Mouse (Mus musculus): ENCODE measurements around the gene Amhr2.

DNA sequence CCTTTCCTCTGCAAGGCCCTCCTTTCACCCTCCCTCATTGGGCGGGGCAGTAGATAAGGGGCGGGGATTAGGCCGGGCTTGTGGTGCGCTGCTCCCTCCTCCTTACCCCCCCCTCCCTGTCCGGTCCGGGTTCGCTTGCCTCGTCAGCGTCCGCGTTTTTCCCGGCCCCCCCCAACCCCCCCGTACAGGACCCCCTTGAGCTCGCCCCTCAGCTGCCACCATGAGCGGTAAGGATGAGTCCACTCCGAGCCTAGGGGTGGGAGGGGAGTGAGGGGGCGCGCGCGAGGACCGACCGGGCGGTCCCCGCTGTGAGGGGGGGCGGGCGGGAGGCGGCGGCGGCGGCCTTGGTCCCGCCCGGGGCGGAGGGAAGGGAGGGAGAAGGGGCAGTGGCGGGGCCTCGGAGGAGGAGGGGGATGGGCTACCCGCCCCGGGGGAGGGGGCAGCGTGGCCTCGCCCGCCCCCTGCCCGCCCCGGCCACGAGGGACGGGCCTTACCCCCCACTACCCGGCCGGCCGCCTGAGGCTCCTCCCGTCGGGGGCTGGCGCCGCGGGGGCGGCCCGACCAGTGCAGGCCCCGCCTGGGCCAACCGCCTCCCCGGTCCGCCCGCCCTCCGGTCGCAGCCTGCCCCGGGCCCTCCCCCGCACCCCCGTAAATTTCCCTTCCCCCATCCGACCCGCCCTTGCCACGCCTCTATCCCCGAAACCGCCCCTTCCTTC is 38.8 kb upstream of the Amhr2 start:
- no peak for TF ChIP-seq POLR2A (IDR thresholded peaks at IDR 0.05; ENCODE audit: insufficient read depth, low read depth, low read length)
- TF ChIP-seq CTCF (IDR thresholded peaks at IDR 0.05; ENCODE audit: insufficient read depth, low read depth, low read length): no peak

Data from olfactory bulb, adult 2 months (tissue).